Mouse (Mus musculus): ENCODE data around the gene Polr3b. TPM values are rescaled to one million over a fixed set of nuclear protein-coding genes. Genes with fewer than 3 reads are reported as not detected.

Gene Polr3b
- polyA plus RNA-seq, 1 experiment from 2014 or later: 16.0 TPM

DNA sequence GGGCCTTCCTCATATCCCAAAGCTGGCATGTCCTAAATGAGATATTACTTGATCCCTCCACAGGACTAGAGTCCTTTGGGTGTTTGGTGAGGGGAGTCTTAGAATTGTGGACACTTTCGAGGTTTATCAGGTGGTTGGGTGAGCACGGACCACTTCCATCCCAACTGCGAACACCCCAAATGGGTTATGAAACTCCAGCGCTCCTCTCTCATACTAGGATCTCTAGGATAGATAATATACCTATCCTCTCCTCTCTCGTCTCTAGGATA lies 136.0 kb downstream of the Polr3b start:
- Histone ChIP-seq H3K4me1 (peaks cover 49% of the 10 kb centered on the region), H3K36me3 (no peaks in the 10 kb centered on the region), H3K4me3 (peak overlapping the region; percentile 2; the same call in 1 of the 2 replicates), H3K9me3 (no peaks in the 10 kb centered on the region), H3K4me2 (replicated peaks) (no peak overlapping the region), H3K27ac (no peak overlapping the region), H3K9ac (no peak overlapping the region), H3K27me3 (peaks cover 96% of the 10 kb centered on the region)
- ATAC-seq (ENCODE audit: low FRiP score, low read depth): no peak
- WGBS: 8% methylated on average over 5 of the region's 5 CpGs

DNA sequence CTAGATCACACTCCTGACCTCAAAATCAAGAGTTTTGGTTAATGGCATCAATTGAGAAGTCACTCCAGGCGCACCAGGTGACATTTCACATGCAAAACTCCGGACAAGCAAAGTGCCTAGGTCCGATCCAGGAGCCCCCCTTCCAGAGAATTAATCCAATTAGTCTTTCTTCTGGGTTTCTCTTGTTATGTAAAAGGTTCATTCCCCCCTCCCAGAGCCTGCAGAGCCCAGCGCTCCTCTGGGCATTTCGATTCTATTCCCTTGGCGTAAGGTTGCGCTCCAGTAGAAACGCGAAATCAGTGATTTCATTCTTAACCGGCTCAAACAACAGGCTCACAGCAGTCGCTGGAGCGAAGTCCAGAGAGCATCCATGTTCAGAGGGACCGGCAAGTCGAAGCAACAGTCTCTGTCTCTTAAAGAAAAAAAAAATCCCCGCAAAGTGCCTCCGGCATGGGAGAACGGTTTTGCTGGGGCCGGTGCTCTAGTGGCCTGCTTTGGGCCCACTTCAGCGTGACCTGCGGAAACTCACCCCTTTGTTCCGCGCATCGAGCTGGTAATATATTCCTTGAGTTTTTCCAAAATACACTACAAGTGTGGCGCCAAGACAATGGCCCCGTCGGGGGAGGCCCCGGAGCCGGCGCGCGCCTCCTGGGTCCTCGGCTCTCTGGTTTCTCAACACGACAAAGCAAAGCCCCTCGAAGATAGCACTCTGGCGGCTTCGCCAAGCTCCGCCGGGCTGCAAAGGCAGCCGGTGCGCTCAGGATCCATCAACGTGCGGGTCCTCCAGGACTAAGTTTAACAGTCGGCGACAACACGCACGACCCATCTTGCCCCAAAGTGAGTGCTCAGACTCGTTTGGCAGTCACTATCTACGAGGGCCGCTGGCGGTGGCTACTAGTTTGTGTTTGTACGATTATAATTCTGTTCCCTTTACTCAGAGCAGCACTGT lies 136.7 kb downstream of the Polr3b start:
- H3K4me3 ChIP-seq: peak overlapping the region; percentile 41
- H3K4me2 ChIP-seq (replicated peaks): peak overlapping the region; percentile 73
- H3K4me1 ChIP-seq: peaks cover 49% of the 10 kb centered on the region
- H3K9me3 ChIP-seq: no peaks in the 10 kb centered on the region
- H3K9ac ChIP-seq: no peak overlapping the region
- no peak for ATAC-seq (ENCODE audit: low FRiP score, low read depth)
- peaks cover 95% of the 10 kb centered on the region for H3K27me3 ChIP-seq
- WGBS: 2% methylated on average over 51 of the region's 51 CpGs
- H3K27ac ChIP-seq: no peak overlapping the region
- H3K36me3 ChIP-seq: no peaks in the 10 kb centered on the region

DNA sequence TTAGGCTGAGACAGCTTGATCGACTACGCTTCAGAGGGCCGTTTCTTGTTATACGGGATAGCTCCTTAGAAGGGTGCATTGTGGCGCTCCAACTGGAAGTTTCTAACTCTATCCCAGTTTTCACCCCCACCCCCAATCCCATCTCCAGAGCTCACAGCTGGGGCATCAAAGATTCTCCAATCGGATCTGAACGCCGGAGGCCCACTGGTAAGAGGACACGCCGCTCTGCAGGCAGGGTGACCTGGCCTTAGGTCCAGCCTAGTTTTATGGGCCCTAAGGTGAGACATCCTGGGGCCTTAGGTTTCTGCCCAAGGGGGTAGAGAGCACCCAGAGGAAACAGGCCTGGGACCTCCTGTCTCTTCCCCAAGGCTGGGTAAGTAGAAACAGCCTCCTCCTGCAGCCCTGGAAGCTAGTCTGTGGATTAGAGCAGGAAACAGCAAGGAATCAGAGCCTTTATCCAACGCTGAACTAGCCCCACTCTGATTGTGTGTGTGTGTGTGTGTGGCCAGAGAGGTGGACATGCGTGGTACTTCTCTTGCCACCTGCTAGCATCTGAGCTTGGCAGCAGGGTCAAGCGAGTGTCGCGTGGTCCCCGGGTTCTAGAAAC lies 137.5 kb downstream of the Polr3b start:
- 4% methylated on average over 16 of the region's 16 CpGs for WGBS
- Histone ChIP-seq H3K4me1 (peaks cover 46% of the 10 kb centered on the region), H3K36me3 (no peaks in the 10 kb centered on the region), H3K27ac (no peak overlapping the region), H3K4me3 (peak overlapping the region; percentile 41), H3K9ac (peak overlapping the region; percentile 50), H3K4me2 (replicated peaks) (peak overlapping the region; percentile 73), H3K27me3 (peaks cover 87% of the 10 kb centered on the region), H3K9me3 (no peaks in the 10 kb centered on the region)
- ATAC-seq (ENCODE audit: low FRiP score, low read depth): 0 out of 2 replicates have a peak, but pooled peaks have one; percentile 4

DNA sequence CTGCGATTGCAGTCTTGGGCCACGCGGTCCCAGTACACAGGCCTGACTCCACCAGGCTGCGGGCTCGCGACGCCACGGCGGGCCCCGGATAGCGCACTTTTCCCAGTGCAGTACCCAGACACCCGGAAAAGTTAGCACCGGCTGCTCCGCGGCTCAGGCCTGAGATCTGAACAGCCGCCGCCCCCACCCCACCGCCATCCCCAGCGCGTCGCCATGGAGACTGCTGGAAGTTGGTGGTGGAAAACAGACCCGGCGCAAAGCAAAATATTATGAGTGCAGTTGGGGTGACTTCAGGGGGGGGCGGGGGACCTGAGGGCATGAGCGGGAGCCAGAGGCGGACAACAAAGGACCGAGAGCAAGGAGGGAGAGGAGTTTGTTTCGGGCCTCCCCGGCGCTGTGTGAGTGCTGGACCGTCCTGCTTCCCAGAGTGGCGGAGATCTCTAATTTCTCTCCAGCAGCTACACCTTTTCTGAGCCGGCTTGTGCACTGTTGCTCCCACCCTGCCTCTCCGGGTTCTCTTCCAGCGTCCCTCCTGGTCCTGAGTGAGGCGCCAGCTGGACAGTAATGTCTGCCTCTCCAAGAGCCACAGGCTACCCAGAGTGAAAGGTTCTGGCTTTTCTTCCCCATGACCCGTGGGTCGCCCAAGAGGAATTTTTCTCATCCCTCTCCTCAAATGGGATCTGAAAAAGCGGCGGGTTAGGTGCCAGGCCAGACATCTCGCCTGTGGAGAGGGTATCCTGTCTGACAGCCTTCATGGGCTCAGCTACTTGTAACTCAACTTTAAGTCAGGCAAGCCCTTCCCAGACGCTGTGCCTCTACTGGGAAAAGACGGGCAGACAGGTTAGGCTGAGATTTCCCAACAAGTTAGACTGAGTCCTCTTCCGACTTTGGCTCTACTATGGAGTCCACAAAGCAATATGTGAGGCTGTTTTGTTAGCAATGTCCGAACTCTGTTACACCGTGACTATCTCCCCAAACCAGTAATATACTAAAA lies 138.3 kb downstream of the Polr3b start:
- peaks cover 38% of the 10 kb centered on the region for H3K4me1 ChIP-seq
- H3K9ac ChIP-seq: peak overlapping the region; percentile 51
- H3K4me3 ChIP-seq: peak overlapping the region; percentile 41
- no peaks in the 10 kb centered on the region for H3K9me3 ChIP-seq
- H3K27ac ChIP-seq: no peak overlapping the region
- no peaks in the 10 kb centered on the region for H3K36me3 ChIP-seq
- peak overlapping the region; percentile 73 for H3K4me2 ChIP-seq (replicated peaks)
- ATAC-seq (ENCODE audit: low FRiP score, low read depth): peak; percentile 59; the same call in 1 of the 2 replicates
- H3K27me3 ChIP-seq: peaks cover 79% of the 10 kb centered on the region
- WGBS: 5% methylated on average over 46 of the region's 46 CpGs

DNA sequence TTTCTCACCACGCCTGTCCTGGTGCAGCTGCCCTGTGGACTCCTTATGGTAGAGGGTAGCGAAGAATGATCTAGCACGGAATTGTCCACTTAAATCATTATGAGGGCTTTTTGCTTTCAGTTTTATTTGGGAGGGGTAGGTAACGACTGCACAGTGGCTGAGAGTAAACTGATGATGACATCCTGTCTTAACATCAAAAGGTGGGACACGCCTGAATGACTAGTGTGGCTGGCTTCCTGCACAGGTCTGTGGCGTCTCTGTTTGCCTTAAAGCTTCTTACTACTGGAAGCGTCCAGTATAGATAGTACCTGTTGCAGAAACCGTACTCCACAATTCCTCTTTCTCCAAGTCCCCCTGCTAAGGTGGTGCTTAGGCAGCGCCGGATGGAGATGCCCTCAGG lies 146.7 kb downstream of the Polr3b start:
- 66% methylated on average over 10 of the region's 10 CpGs for WGBS
- 0 out of 2 replicates have a peak, but pooled peaks cover 2% of the 10 kb centered on the region for H3K4me1 ChIP-seq
- no peak for ATAC-seq (ENCODE audit: low FRiP score, low read depth)
- no peak overlapping the region for H3K9ac ChIP-seq
- H3K27ac ChIP-seq: no peak overlapping the region
- no peaks in the 10 kb centered on the region for H3K36me3 ChIP-seq
- H3K27me3 ChIP-seq: peaks cover 9% of the 10 kb centered on the region
- H3K4me3 ChIP-seq: no peak overlapping the region
- no peak overlapping the region for H3K4me2 ChIP-seq (replicated peaks)
- H3K9me3 ChIP-seq: no peaks in the 10 kb centered on the region

DNA sequence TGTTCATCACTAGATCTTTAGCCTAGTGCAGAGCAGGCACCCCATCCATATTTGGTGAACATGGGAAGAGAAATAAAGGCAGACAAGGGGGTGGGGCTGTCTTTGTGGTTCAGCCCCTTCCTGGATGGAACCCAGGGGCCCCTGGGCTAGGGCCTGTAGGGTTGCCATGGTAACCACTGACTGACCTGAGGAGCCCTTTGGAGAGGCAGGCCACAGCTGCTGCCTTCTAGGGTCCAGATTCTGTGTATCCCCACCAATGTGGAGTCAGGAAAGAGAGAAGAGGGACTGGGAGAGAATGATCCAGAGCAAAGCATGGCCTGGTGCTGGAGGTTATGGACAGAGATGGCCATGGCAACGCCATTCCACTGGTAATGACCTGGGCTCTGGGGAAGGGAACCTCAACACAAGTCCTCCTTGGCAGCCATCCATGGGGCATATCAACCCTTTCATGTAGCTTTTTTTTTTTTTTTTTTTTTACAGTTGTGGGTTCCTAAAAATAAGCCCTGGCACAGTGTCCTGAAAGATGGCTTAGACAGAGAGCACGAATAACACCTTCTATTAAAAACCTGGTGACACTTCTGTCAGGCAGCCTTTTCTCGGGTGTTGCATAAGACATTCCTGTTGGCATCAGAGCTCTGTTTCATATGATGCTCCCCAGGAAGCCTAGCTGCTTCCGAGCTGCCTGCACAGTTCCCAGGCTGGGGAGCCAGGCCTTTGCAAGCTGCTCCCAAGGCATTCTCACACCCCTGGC lies 150.5 kb downstream of the Polr3b start:
- no peak overlapping the region for H3K9ac ChIP-seq
- ATAC-seq (ENCODE audit: low FRiP score, low read depth): no peak
- H3K36me3 ChIP-seq: no peaks in the 10 kb centered on the region
- H3K9me3 ChIP-seq: no peaks in the 10 kb centered on the region
- H3K27ac ChIP-seq: no peak overlapping the region
- H3K4me1 ChIP-seq: 0 out of 2 replicates have a peak, but pooled peaks cover 2% of the 10 kb centered on the region
- no peak overlapping the region for H3K4me3 ChIP-seq
- H3K27me3 ChIP-seq: no peaks in the 10 kb centered on the region
- no peak overlapping the region for H3K4me2 ChIP-seq (replicated peaks)
- 76% methylated on average over 4 of the region's 4 CpGs for WGBS

DNA sequence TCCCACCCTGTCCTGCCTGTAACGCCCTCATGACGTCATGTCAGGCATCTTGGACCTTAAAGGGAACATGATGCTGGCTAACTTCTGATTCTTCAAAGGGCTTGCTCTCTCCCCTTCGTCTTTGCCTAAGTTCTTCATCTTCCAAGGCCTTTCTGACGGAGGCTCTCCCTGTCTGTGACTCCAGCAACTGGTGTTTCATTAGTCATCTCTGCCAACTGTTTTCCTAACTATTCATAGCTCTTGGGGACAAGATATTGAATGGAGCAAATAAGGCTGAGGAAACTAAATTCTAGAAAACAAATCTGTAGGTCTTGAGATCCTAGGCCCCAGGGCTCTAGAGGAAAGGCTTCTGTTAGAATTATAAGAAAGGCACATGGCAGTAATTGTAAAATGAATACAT lies 151.8 kb downstream of the Polr3b start:
- no peak for ATAC-seq (ENCODE audit: low FRiP score, low read depth)
- H3K27me3 ChIP-seq: no peaks in the 10 kb centered on the region

DNA sequence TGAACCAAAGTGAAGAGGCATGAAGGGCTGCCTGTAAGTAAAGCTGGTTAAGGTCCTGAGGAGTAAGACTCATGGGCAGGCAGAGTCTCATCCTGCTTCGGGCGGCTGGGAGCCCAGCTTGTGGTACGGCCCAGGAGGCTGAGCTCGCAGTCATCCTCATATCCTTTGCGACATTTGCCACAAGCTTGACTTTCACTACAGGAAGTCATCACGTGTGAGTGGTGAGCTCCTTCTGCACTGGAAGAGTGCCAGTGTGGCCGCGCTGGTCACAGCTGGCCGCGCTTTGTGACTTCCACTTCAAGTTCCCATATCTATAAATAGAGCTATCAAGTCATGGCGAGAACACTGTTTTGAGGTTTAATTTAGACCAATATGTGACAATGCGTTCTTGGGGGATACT lies 152.5 kb downstream of the Polr3b start:
- H3K9me3 ChIP-seq: no peaks in the 10 kb centered on the region
- WGBS: 88% methylated on average over 12 of the region's 12 CpGs
- ATAC-seq (ENCODE audit: low FRiP score, low read depth): no peak

More for the DNA sequence above, 151.8 kb downstream of the Polr3b start:
- H3K27ac ChIP-seq: no peak overlapping the region
- H3K4me3 ChIP-seq: no peak overlapping the region
- H3K36me3 ChIP-seq: no peaks in the 10 kb centered on the region
- H3K4me2 ChIP-seq (replicated peaks): no peak overlapping the region
- 0 out of 2 replicates have a peak, but pooled peaks cover 2% of the 10 kb centered on the region for H3K4me1 ChIP-seq
- WGBS: 81% methylated on average over 4 of the region's 4 CpGs
- no peaks in the 10 kb centered on the region for H3K9me3 ChIP-seq
- H3K9ac ChIP-seq: no peak overlapping the region

More for the DNA sequence above, 152.5 kb downstream of the Polr3b start:
- Histone ChIP-seq H3K4me2 (replicated peaks) (no peak overlapping the region), H3K4me1 (0 out of 2 replicates have a peak, but pooled peaks cover 2% of the 10 kb centered on the region), H3K27me3 (no peaks in the 10 kb centered on the region), H3K9ac (no peak overlapping the region), H3K4me3 (no peak overlapping the region), H3K27ac (no peak overlapping the region), H3K36me3 (no peaks in the 10 kb centered on the region)

Other genes with a start within 250 kb of the Polr3b start
- 3.9 and 4.0 TPM in 2 replicates for gene Nuak1, start 181.7 kb upstream of the Polr3b start, polyA plus RNA-seq (2015; fragmentation: Nextera tagmentation; extraction: Ambion mirVana)
- gene Ckap4, start 88.2 kb upstream of the Polr3b start, polyA plus RNA-seq (2015; fragmentation: Nextera tagmentation; extraction: Ambion mirVana): 117 and 120 TPM in 2 replicates
- gene Tcp11l2, start 45.7 kb upstream of the Polr3b start, polyA plus RNA-seq (2015; fragmentation: Nextera tagmentation; extraction: Ambion mirVana): 21.6 and 23.0 TPM in 2 replicates
- gene Rfx4, start 133.8 kb downstream of the Polr3b start, polyA plus RNA-seq (2015; fragmentation: Nextera tagmentation; extraction: Ambion mirVana): 0.52 and 0.55 TPM in 2 replicates

All from limb, embryonic 13.5 days (tissue).